Mouse (Mus musculus) natural killer cell, adult 2 months (primary cell): ENCODE results near the gene Smco2.

Source experiments
- DNase-seq, 2 experiments: peaks; one replicate each; pipeline ENCODE4 v3.0.0; 2022; ENCODE audit warnings: low spot score in 2 of 2

Smco2 gene

DNA sequence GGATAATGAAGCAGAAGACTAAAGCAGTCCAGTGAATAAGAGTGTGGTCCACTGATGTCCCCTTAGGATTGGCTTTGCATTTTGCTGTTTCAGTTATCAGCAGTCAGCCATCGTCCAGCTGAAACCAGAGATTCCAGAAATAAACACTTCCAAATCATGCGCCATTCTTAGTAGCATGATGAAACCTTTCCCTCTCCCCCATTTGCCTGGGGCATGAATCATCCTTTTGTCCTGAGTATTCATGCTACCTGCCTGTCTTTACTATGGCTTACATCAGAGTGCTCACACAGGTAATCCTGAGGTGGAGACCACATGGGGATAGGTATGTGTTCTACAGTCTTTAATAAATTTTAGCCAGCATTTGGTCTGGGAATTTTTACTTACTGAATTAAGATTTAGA, 49.7 kb downstream of the Smco2 start:
- DNase-seq: no peak

DNA sequence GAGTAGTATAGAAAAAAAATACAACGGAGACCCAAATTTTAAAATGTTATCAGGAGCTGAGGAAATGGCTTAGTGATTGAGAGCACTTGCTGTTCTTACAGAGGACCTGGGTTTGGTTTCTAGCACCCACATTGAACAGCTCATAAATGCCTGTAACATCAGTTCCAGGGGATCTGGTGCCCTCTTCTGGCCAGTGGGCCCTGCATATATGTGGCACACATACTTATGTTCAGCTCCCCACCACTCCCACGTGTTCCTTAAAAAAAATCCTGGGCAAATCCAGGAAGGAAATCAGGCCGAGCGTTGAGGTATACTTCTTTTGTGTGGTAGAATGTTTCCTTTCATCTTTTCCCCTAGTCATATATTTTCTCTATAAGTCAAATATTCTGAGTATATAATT, 52.0 kb downstream of the Smco2 start:
- no peak for DNase-seq

DNA sequence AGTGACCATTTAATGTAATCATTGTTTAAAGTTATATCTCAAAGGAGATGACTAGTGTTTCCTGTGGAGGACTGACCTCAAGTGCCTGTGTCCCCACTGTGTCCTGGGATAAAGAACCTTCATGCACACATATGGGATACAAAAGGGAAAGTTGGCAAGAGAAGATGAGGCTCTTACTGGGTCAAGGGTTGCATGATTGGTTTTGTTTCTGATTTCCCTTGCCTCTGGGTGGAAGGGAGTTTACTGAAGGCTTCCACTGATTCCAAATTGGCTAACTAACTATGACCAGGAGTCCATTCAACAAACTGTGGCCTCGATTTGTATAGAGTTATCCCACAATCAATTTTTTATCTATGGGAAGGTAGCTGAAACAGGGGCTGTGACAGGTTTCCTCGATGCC, 53.7 kb downstream of the Smco2 start:
- no peak for DNase-seq

DNA sequence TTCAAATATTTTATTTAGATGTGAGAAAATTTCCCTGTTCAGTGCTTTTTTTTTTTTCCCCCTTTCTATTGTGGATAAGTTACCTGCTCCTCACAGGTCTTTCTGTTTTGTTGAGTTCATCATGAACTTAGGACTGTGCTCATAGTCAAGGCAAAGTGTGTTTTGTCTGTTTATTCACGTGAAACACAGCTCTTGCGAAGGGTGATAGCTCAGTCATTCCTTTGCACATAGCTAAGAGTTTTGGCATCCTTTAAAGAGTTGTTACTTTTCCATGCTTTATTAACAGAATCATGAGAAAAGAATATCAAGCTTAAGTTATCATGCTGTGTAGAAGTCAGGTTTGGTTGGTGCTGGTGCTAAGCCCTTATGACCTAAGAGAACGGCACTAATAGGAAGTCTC, 54.8 kb downstream of the Smco2 start:
- no peak for DNase-seq

DNA sequence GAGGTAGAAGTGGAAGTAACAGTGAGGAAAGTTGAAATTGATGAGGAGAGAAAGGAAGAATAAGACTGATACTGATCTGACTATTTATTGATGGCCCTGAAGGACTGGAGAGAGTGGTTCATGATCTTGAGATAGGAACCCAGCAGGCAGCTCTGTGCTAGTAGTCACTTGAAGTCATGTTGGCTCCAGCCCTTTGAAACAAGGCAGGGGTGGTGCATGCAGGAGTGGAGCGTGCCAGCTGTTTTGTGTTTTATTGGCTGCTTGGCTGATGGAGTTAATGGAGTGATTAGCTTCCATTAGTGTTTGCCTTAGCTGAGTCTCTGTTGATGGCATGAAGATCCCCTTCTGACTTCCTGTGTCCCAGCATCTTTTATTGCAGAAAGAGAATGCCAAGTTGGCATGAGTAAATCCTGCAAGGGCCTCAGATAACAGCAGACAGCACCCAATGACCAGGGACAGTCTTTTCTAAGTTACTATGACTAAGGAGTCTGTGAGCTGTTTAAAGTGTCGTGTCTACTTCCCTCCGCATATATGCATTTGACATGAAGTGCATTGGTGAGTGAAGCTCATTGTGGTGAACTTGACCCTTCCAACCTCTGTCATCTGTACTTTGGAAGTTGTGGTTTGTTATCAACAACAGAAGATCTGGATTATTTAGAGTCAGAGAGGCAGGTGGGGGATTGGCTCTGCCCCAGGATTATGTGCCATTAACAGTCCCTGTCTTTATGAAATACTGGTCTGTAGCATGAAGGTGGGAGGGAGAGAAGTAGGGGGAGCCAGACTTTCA, 56.3 kb downstream of the Smco2 start:
- DNase-seq: no peak

DNA sequence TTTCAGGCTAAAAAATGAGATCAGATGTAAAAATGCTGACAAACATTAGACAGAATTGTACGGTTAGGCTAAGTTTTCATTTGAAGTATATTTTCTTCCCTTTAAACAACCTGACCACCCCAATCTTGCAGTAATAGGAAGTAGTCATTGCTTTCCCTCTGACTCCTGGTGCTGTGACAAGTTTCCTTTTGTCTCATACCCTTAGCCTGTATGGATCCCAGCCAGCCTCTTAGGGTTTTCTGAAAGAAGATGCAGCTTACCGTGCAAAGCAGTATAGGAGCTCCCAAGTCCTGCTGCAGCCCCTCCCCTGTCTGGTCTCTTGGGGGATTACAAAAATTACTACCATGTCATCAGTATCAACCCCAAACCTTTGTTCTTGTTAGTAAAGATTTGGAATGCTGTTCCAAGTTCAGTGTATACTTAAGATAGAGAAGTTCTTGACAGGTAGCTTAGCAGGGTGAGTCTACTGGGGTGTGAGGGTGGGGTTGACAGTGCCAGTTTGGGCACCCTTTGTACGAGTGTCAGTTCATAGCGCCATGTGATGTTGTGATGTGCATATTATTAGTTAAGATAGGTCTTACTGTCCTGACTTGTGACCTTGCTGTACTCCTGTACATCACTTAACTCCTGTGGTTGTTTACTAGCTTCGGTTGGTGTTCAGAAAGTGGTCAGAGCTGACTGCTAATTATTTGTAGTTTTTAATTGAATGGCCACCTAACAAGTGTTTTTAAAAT, 57.3 kb downstream of the Smco2 start:
- DNase-seq: no peak

DNA sequence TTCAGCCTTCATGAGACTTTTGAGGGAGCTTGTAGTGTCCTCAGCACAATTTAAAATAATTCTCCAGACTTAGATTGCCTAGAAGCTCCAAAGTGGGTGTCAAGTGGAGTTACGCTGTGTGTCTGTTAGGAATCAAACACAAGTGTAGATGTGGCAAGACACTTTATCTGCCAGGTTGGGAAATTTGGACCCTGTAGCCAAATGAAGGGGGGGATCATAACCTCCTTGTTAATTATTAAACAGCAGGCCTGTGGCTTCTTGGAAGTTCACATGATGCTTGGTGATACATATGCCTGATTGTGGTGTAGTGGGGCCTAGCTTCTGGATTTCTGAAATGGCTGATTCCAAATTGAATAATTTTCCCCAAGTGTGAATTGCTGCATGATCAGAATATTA, 57.9 kb downstream of the Smco2 start:
- DNase-seq: no peak

DNA sequence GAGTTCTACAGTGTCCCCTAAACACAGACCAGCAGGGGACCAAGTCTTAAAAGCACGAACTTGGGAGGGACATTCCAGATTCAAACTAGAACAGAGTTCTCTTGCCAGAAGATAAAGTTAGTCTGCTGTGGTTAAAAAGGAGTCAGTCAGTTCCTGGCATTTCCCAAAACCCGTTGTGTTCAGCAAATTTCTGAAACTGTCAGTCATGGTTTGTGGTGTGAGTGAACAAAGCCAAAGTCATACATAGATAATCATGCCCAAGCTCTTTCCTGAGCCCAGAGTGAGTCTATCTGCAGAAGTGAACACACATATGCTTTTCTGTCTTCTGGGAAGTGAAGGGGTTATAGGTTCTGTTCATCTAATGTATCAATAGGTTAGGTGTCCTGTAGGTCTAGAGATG, 58.9 kb downstream of the Smco2 start:
- DNase-seq: no peak

DNA sequence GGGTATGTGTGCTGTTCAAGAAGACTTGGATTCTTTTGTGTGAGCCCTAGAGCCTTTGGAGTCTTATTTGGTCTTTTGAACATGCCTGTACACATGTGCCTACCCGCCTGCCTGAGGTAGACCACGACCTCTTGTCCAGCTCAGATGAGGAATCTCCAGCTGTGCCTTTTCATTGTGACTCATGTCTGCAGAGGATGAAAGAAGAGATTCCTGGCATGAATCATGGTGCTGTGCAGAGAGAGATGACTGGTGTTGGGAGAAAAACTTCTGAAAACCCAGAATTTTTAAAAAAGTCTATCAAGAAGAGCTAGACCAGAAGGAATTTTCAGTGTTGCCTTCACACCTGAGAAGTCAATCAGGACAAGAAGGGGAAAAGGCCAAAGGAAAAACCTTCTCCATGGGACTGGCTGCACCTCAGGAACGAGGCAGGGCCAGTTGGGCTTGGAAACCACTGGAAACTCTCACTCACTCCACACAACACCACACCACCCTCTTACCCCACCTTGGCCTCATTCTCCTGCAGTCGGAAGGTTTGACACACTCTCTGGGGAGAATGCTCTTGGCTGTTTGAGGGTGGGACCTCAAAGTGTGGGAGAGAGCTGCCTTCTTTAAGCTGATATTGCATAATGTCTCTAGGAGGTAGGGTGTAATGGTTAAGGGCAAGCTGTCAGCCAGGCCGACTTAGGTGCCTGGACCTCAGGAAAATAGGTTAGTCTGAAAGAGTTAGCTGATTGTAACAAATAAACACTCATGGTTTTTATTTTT, 60.0 kb downstream of the Smco2 start:
- no peak for DNase-seq

DNA sequence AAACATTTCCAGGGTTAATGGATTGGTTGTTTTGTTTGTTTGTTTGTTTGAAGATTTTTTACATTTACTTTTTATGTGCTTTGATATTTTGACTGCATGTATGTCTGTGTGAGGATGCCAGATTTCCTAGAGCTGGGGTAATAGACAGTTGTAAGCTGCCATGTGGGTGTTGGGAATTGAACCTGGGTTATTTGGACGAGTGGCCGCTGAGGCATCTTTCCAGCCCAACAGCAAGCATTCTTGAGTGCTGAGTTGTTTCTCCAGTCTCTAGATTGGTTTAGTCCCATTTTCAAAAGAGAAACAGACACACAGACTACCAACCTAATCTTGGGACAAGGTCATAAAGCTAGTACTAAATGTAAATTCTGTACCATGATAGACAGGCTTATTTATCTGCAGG, 60.9 kb downstream of the Smco2 start:
- no peak for DNase-seq

DNA sequence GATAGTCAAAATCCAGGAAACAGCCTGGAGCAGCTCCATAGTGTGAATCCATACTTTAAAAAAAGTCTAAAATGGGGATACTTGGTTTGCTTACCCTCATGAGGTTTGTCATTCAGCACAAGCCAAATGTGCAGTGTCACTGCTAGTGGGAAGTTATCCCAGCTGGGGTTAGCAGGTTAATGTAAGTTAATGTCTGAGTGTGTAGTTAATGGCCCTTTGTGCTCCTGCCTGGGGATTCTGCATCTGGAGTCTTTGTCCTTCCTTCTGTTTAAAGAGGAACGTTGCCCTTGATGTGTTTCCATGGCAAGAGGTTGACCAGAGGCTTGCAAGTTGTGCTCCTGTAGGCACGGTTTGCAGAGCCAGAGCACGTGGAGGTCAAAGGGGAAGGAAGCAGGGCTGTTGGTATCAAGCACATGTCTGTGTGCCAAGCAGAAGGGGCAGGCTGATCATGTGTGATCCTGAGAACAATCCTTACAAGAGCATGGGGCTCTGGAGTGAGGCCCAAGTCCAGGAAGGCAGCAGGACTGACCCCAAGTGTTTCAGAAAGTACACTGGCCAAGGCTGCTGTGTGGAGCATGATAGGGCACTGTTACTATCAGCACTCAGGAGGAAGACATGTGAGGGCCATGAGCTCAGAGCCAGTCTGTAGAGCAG, 63.1 kb downstream of the Smco2 start:
- no peak for DNase-seq

DNA sequence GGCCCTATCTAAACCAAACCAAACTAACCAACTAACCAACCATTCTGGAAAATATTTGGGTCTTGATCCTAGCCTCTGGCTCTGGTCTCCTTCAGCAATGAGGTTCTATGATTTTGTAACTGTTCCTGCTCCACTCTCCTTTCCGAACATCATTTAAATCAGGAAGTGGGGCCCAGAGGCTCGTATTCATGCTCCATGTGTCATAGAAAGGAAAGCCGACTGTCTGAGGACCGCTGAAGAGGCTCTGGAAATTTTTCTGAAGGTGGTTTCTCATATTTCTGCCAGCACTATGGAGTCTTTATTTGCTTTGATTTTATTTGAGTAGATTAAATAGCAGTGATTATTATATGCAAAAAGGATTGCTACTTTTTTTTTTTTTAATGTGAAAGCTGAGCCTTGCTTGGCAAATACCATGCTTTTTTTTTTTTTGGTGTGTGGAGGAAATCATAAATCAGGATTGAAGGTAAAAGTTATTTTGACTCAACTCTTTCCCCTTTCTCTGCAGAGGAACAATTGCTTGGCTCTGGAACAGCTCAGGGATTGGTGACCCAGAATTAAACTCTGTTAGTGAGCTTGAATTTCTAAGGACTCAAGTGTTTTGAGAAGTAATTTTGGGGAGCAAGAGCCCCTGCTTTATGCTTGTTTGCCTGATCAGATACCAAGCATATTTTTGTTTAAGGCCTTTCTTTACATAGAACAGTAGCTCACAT, 63.7 kb downstream of the Smco2 start:
- DNase-seq: no peak

DNA sequence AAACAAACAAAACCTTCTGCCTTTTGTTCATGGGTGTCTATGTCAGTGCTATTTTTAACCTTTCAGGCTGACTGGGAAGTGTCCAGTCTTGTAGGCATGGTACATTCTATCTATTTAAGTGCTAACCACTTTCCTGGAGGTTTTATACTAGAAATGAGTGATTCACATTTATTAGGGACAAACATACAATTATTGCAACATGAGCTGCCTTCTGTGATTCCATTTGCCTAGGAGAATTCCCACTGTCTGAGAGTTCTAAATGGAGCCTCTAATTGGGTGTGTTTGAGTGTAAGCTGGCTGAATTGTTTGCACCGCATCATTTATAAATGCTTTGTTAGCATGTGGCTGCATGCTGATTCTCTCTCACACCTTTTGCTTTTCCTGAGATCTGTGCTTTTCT, 65.9 kb downstream of the Smco2 start:
- no peak for DNase-seq

DNA sequence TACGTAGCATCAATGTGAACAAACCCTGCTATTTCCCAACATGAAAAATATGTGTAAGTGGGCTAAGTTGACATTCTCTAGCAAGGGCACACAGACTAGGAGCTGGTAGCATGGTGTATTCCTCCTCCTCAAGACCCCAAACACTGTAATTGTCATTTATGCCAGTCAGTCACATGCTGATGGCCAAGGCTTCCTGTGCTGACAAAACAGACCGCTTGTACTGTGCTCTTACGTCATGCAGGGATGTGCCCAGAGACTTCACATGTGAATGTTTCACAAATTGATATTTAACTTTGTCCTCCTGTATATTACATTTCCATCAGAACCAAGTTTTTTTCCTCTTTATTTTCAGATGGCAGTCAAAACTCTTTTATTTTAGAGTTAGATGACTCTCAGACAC, 67.5 kb downstream of the Smco2 start:
- DNase-seq: no peak

DNA sequence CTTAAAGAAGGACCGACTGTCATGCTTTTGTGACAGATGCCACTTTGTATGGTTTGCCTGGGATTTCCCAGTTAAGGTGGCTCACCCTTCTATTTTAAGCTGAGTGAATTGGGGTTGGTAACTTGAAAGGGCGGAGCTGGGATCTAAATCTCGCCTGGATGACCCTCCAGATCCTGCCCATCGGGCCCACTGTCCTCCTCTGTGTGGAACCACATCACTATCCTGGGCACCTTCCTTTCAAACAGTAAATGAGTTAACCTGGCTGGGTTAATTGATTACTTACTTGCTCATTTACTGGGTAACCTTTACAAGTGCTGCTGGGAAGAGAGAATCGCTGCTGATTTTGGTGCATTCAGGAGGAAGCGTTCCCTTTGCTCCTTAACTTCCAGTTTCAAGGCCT, 68.4 kb downstream of the Smco2 start:
- no peak for DNase-seq
